Mouse (Mus musculus) megakaryocyte-erythroid progenitor cell, adult 5-6 weeks (primary cell): ENCODE results near the gene Lamtor5. TPM values are rescaled to one million over a fixed set of nuclear protein-coding genes. Genes with fewer than 3 reads are reported as not detected.
"Not testable (repeated sequence)": the region's sequence is repeated elsewhere in the genome, so short reads cannot be mapped to it uniquely, and the experiment has no call there.

Experiments
- ATAC-seq: replicated peaks from 2 replicates; pipeline ENCODE4 v1.8.0; 2016; ENCODE audit warnings: mild to moderate bottlenecking, inconsistent platforms; ENCODE audit not compliant: severe bottlenecking, poor library complexity, low FRiP score, low TSS enrichment
- total RNA-seq, 2 experiments: library from RNA; stranded (forward) in 1 of 2; stranded (reverse) in 1 of 2; fragments of 200-1000, 215-1000 nt in 1 of 2; fragments of >200 nt in 1 of 2; fragmentation: Nextera tagmentation in 1 of 2; gene quantifications; 2 replicates each; pipeline ENCODE4 v1.2.3; 2014 to 2017

Lamtor5 gene
- total RNA-seq, 2 experiments from 2014 or later = 43.0 to 118 TPM

- no peak for ATAC-seq
Measured at GRCm38 (mm10) chr3:107260956-107261850, 17.5 kb upstream of the Lamtor5 start.

GRCm38 (mm10) chr3:107261851-107262165, 16.9 kb upstream of the Lamtor5 start:
- ATAC-seq = no peak

- ATAC-seq = no peak
Measured at GRCm38 (mm10) chr3:107266814-107267345, 11.8 kb upstream of the Lamtor5 start.

GRCm38 (mm10) chr3:107272433-107272832, 6.2 kb upstream of the Lamtor5 start:
- ATAC-seq = peak; percentile 71

GRCm38 (mm10) chr3:107273820-107274219, 4.8 kb upstream of the Lamtor5 start:
- ATAC-seq = peak; percentile 82

GRCm38 (mm10) chr3:107275351-107275750, 3.3 kb upstream of the Lamtor5 start:
- no peak for ATAC-seq

- no peak for ATAC-seq
Measured at GRCm38 (mm10) chr3:107275996-107276395, 2.7 kb upstream of the Lamtor5 start.

- no peak for ATAC-seq
Measured at GRCm38 (mm10) chr3:107276626-107277025, 2.0 kb upstream of the Lamtor5 start.

- ATAC-seq = no peak
Measured at GRCm38 (mm10) chr3:107286123-107286522, 7.5 kb downstream of the Lamtor5 start.

- ATAC-seq = no peak
Measured at GRCm38 (mm10) chr3:107287346-107287745, 8.7 kb downstream of the Lamtor5 start.

GRCm38 (mm10) chr3:107290764-107291381, 12.2 kb downstream of the Lamtor5 start, which contains the start of gene Slc16a4:
Slc16a4 (plus strand) TSS chr3:107291230.
- no peak for ATAC-seq

GRCm38 (mm10) chr3:107295672-107296360, 17.2 kb downstream of the Lamtor5 start:
- ATAC-seq = no peak

GRCm38 (mm10) chr3:107296917-107297316, 18.3 kb downstream of the Lamtor5 start:
- ATAC-seq = not testable (repeated sequence)

GRCm38 (mm10) chr3:107317338-107317737, 38.7 kb downstream of the Lamtor5 start:
- no peak for ATAC-seq

GRCm38 (mm10) chr3:107321141-107321540, 42.5 kb downstream of the Lamtor5 start:
- no peak for ATAC-seq

- ATAC-seq = no peak
Measured at GRCm38 (mm10) chr3:107321776-107322175, 43.1 kb downstream of the Lamtor5 start.

- no peak for ATAC-seq
Measured at GRCm38 (mm10) chr3:107326442-107326841, 47.8 kb downstream of the Lamtor5 start.

- no peak for ATAC-seq
Measured at GRCm38 (mm10) chr3:107330503-107331424, 52.1 kb downstream of the Lamtor5 start.

- ATAC-seq = no peak
Measured at GRCm38 (mm10) chr3:107331746-107332126, 53.1 kb downstream of the Lamtor5 start.
